Mouse (Mus musculus) CH12.LX (cell line): ENCODE measurements around the gene Vrtn.

Experiments
- ETS1 ChIP-seq: conservative IDR thresholded peaks from 2 replicates; pipeline ENCODE4 v1.6.1; 2012; ENCODE audit warnings: low read depth, mild to moderate bottlenecking, inconsistent platforms, low read length, improper control_type of control experiment, moderate library complexity
- MAX ChIP-seq: IDR thresholded peaks from 2 replicates; pipeline ENCODE4 v1.6.1; 2011; ENCODE audit warnings: low read length, improper control_type of control experiment

DNA sequence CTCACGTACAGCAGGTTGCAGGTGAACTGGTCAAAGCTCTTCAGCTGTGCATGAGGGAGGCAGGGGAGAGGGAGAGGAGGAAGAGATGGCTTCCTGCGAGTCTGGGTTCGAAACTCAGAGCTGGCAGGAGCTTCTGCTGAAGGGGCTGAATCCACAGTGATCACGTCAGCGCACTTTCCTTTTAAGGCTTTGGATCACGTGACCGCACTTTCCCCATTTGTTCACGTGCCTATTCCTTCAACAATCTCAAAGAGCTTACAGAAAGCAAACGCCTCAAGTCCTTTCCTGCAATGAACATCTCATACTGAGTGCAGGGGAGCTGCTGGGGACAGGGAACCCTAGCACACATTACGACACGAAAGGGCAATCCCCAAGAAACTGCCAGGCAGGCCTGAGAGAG, 26.8 kb upstream of the Vrtn start:
- TF ChIP-seq MAX, result no peak
- no peak for TF ChIP-seq ETS1
